Mouse (Mus musculus) limb, embryonic 11.5 days (tissue): ENCODE results near the gene Repin1. TPM values are rescaled to one million over a fixed set of nuclear protein-coding genes. Genes with fewer than 3 reads are reported as not detected.

Experiments
- ATAC-seq: fragments of 200-750 bp; cut with Nextera tagmentation; 2 replicates; pipeline ENCODE4 v1.8.0; 2017; ENCODE audit warnings: low read depth; ENCODE audit not compliant: insufficient number of reproducible peaks, low FRiP score, low TSS enrichment
- DNase-seq: peaks from one replicate; pipeline ENCODE4 v3.0.0-alpha.2; 2015; ENCODE audit warnings: low spot score
- H3K27ac ChIP-seq: fragments of 300-500 bp; sonication (generic); replicated peaks from 2 replicates; pipeline ENCODE4 v1.5.1; 2014; ENCODE audit warnings: low read depth, mild to moderate bottlenecking, low read length
- H3K27me3 ChIP-seq: fragments of 300-500 bp; sonication (generic); 2 replicates; pipeline ENCODE4 v1.6.1; 2014; ENCODE audit warnings: mild to moderate bottlenecking, low read length, mixed read lengths; ENCODE audit not compliant: control insufficient read depth, insufficient read depth
- H3K36me3 ChIP-seq: fragments of 300-500 bp; sonication (generic); 2 replicates; pipeline ENCODE4 v1.6.1; 2014; ENCODE audit warnings: mild to moderate bottlenecking, low read length, moderate library complexity, mixed read lengths; ENCODE audit not compliant: control insufficient read depth, insufficient read depth
- H3K4me1 ChIP-seq: fragments of 300-500 bp; sonication (generic); 2 replicates; pipeline ENCODE4 v1.6.1; 2014; ENCODE audit warnings: low read length, mixed read lengths; ENCODE audit not compliant: control insufficient read depth, insufficient read depth
- H3K4me2 ChIP-seq: fragments of 300-500 bp; sonication (generic); 2 replicates; pipeline ENCODE4 v1.6.1; 2014; ENCODE audit warnings: low read depth, mild to moderate bottlenecking, moderate library complexity; ENCODE audit not compliant: severe bottlenecking
- H3K4me3 ChIP-seq: fragments of 300-500 bp; sonication (generic); 2 replicates; pipeline ENCODE4 v1.5.1; 2014; ENCODE audit warnings: low read depth, low read length
- H3K9ac ChIP-seq: fragments of 300-500 bp; sonication (generic); 2 replicates; pipeline ENCODE4 v1.6.1; 2014; ENCODE audit warnings: mild to moderate bottlenecking, low read length
- H3K9me3 ChIP-seq: fragments of 300-500 bp; sonication (generic); 2 replicates; pipeline ENCODE4 v1.6.1; 2016; ENCODE audit warnings: low read length; ENCODE audit not compliant: control insufficient read depth
- WGBS: fragments of 180-500 bp; shearing (Covaris S2); extraction: QIAGEN DNeasy Blood & Tissue Kit; methylation state at CpG from one replicate; pipeline ENCODE4 v1.1.7; 2014; 5-methylcytosine and 5-hydroxymethylcytosine counted together
- polyA plus RNA-seq: library from polyadenylated mRNA; unstranded; fragments of >200 nt; fragmentation: Nextera tagmentation; extraction: Ambion mirVana; gene quantifications from 2 replicates; pipeline ENCODE4 v1.2.1, GENCODE M21; 2014

The Repin1 gene
- polyA plus RNA-seq, 1 experiment from 2014 or later: 46.1 TPM

- H3K27me3 ChIP-seq: no peaks in the 10 kb centered on the region
- no peaks in the 10 kb centered on the region for H3K9me3 ChIP-seq
- ATAC-seq: no peak; the same call in 1 of the 2 replicates
- no peak within 1 kb of the TSS for H3K9ac ChIP-seq
- no peaks in the 10 kb centered on the region for H3K36me3 ChIP-seq
- H3K4me2 ChIP-seq: no peak within 1 kb of the TSS
- peaks cover 5% of the 10 kb centered on the region for H3K4me1 ChIP-seq
- H3K4me3 ChIP-seq: no peak within 1 kb of the TSS
- WGBS: 24% methylated on average over 6 of the region's 6 CpGs
- DNase-seq: no peak
- H3K27ac ChIP-seq: no peak within 1 kb of the TSS; the same call in 1 of the 2 replicates
These were observed 21.1 kb upstream of the Repin1 start, which contains the start of gene Rarres2 for GRCm38 (mm10) chr6:48572572-48573061. TSS of gene Rarres2 (minus strand) at chr6:48572789.

- H3K4me2 ChIP-seq: no peak overlapping the region
- no peaks in the 10 kb centered on the region for H3K36me3 ChIP-seq
- no peaks in the 10 kb centered on the region for H3K9me3 ChIP-seq
- DNase-seq: peak; percentile 67
- no peak overlapping the region for H3K9ac ChIP-seq
- H3K27ac ChIP-seq: no peak overlapping the region; the same call in 1 of the 2 replicates
- peaks cover 5% of the 10 kb centered on the region for H3K4me1 ChIP-seq
- 14% methylated on average over 10 of the region's 10 CpGs for whole genome bisulfite sequencing
- no peak overlapping the region for H3K4me3 ChIP-seq
- peak; percentile 48; the same call in 1 of the 2 replicates for ATAC-seq
- H3K27me3 ChIP-seq: no peaks in the 10 kb centered on the region
These were observed 20.4 kb upstream of the Repin1 start for GRCm38 (mm10) chr6:48573280-48573679.

GRCm38 (mm10) chr6:48573981-48574380 is 19.7 kb upstream of the Repin1 start:
- H3K27me3 ChIP-seq: no peaks in the 10 kb centered on the region
- 68% methylated on average over 3 of the region's 3 CpGs for WGBS
- no peak for ATAC-seq

GRCm38 (mm10) chr6:48578736-48579135 is 14.9 kb upstream of the Repin1 start:
- no peak overlapping the region for H3K4me2 ChIP-seq
- H3K27me3 ChIP-seq: no peaks in the 10 kb centered on the region
- H3K9me3 ChIP-seq: no peaks in the 10 kb centered on the region
- 47% methylated on average over 5 of the region's 5 CpGs for WGBS
- no peak overlapping the region for H3K4me3 ChIP-seq
- no peak overlapping the region for H3K27ac ChIP-seq
- no peaks in the 10 kb centered on the region for H3K4me1 ChIP-seq
- DNase-seq: no peak
- H3K36me3 ChIP-seq: no peaks in the 10 kb centered on the region
- no peak for ATAC-seq
- H3K9ac ChIP-seq: no peak overlapping the region

More at GRCm38 (mm10) chr6:48573981-48574380, 19.7 kb upstream of the Repin1 start:
- Histone ChIP-seq H3K9me3 (no peaks in the 10 kb centered on the region), H3K36me3 (no peaks in the 10 kb centered on the region), H3K27ac (no peak overlapping the region), H3K9ac (no peak overlapping the region), H3K4me3 (no peak overlapping the region), H3K4me1 (peaks cover 5% of the 10 kb centered on the region), H3K4me2 (no peak overlapping the region)
- DNase-seq: no peak

GRCm38 (mm10) chr6:48579215-48579648 is 14.5 kb upstream of the Repin1 start:
- ATAC-seq (no peak), DNase-seq (no peak)
- Histone ChIP-seq H3K9me3 (no peaks in the 10 kb centered on the region), H3K4me2 (no peak overlapping the region), H3K27me3 (no peaks in the 10 kb centered on the region), H3K4me1 (no peaks in the 10 kb centered on the region), H3K4me3 (no peak overlapping the region), H3K36me3 (no peaks in the 10 kb centered on the region), H3K27ac (no peak overlapping the region), H3K9ac (no peak overlapping the region)
- WGBS: 39% methylated on average over 5 of the region's 5 CpGs

GRCm38 (mm10) chr6:48581257-48581656 is 12.4 kb upstream of the Repin1 start:
- Histone ChIP-seq H3K9ac (no peak overlapping the region), H3K27ac (no peak overlapping the region), H3K4me1 (no peaks in the 10 kb centered on the region), H3K27me3 (no peaks in the 10 kb centered on the region), H3K36me3 (no peaks in the 10 kb centered on the region), H3K4me2 (no peak overlapping the region), H3K9me3 (no peaks in the 10 kb centered on the region), H3K4me3 (no peak overlapping the region)
- DNase-seq (no peak), ATAC-seq (no peak)
- WGBS: 54% methylated on average over 3 of the region's 3 CpGs

- DNase-seq: peak; percentile 50
- Histone ChIP-seq H3K27me3 (no peaks in the 10 kb centered on the region), H3K4me1 (no peaks in the 10 kb centered on the region), H3K36me3 (no peaks in the 10 kb centered on the region), H3K27ac (no peak overlapping the region), H3K4me3 (no peak overlapping the region), H3K4me2 (no peak overlapping the region), H3K9ac (no peak overlapping the region), H3K9me3 (no peaks in the 10 kb centered on the region)
- WGBS: 75% methylated on average over 3 of the region's 3 CpGs
- ATAC-seq: no peak
These were observed 11.6 kb upstream of the Repin1 start for GRCm38 (mm10) chr6:48582037-48582436.

- H3K4me1 ChIP-seq: peaks cover 2% of the 10 kb centered on the region; the same call in 1 of the 2 replicates
- no peak within 1 kb of the TSS; the same call in 1 of the 2 replicates for H3K9ac ChIP-seq
- WGBS: 43% methylated on average over 6 of the region's 6 CpGs
- no peak within 1 kb of the TSS for H3K4me2 ChIP-seq
- H3K27ac ChIP-seq: no peak within 1 kb of the TSS
- DNase-seq: no peak
- no peaks in the 10 kb centered on the region for H3K9me3 ChIP-seq
- no peaks in the 10 kb centered on the region for H3K27me3 ChIP-seq
- no peak within 1 kb of the TSS for H3K4me3 ChIP-seq
- H3K36me3 ChIP-seq: no peaks in the 10 kb centered on the region
- ATAC-seq: no peak
These were observed 4.4 kb upstream of the Repin1 start, which contains the start of gene Gm45021 for GRCm38 (mm10) chr6:48589194-48589750. TSS of gene Gm45021 (plus strand) at chr6:48589610.
